Mouse (Mus musculus) limb, embryonic 11.5 days (tissue): ENCODE data around the gene Tpst1. TPM values are rescaled to one million over a fixed set of nuclear protein-coding genes. Genes with fewer than 3 reads are reported as not detected.

Experiments used
- ATAC-seq: fragments of 200-750 bp; cut with Nextera tagmentation; 2 replicates; pipeline ENCODE4 v1.8.0; 2017; ENCODE audit warnings: low read depth; ENCODE audit not compliant: insufficient number of reproducible peaks, low FRiP score, low TSS enrichment
- DNase-seq: peaks from one replicate; pipeline ENCODE4 v3.0.0-alpha.2; 2015; ENCODE audit warnings: low spot score
- H3K27ac ChIP-seq: fragments of 300-500 bp; sonication (generic); replicated peaks from 2 replicates; pipeline ENCODE4 v1.5.1; 2014; ENCODE audit warnings: low read depth, mild to moderate bottlenecking, low read length
- H3K27me3 ChIP-seq: fragments of 300-500 bp; sonication (generic); 2 replicates; pipeline ENCODE4 v1.6.1; 2014; ENCODE audit warnings: mild to moderate bottlenecking, low read length, mixed read lengths; ENCODE audit not compliant: control insufficient read depth, insufficient read depth
- H3K36me3 ChIP-seq: fragments of 300-500 bp; sonication (generic); 2 replicates; pipeline ENCODE4 v1.6.1; 2014; ENCODE audit warnings: mild to moderate bottlenecking, low read length, moderate library complexity, mixed read lengths; ENCODE audit not compliant: control insufficient read depth, insufficient read depth
- H3K4me1 ChIP-seq: fragments of 300-500 bp; sonication (generic); 2 replicates; pipeline ENCODE4 v1.6.1; 2014; ENCODE audit warnings: low read length, mixed read lengths; ENCODE audit not compliant: control insufficient read depth, insufficient read depth
- H3K4me2 ChIP-seq: fragments of 300-500 bp; sonication (generic); 2 replicates; pipeline ENCODE4 v1.6.1; 2014; ENCODE audit warnings: low read depth, mild to moderate bottlenecking, moderate library complexity; ENCODE audit not compliant: severe bottlenecking
- H3K4me3 ChIP-seq: fragments of 300-500 bp; sonication (generic); 2 replicates; pipeline ENCODE4 v1.5.1; 2014; ENCODE audit warnings: low read depth, low read length
- H3K9ac ChIP-seq: fragments of 300-500 bp; sonication (generic); 2 replicates; pipeline ENCODE4 v1.6.1; 2014; ENCODE audit warnings: mild to moderate bottlenecking, low read length
- H3K9me3 ChIP-seq: fragments of 300-500 bp; sonication (generic); 2 replicates; pipeline ENCODE4 v1.6.1; 2016; ENCODE audit warnings: low read length; ENCODE audit not compliant: control insufficient read depth
- WGBS: fragments of 180-500 bp; shearing (Covaris S2); extraction: QIAGEN DNeasy Blood & Tissue Kit; methylation state at CpG from one replicate; pipeline ENCODE4 v1.1.7; 2014; 5-methylcytosine and 5-hydroxymethylcytosine counted together
- polyA plus RNA-seq: library from polyadenylated mRNA; unstranded; fragments of >200 nt; fragmentation: Nextera tagmentation; extraction: Ambion mirVana; gene quantifications from 2 replicates; pipeline ENCODE4 v1.2.1, GENCODE M21; 2014

Tpst1 gene
- polyA plus RNA-seq, 1 experiment from 2014 or later: 73.0 TPM

DNA sequence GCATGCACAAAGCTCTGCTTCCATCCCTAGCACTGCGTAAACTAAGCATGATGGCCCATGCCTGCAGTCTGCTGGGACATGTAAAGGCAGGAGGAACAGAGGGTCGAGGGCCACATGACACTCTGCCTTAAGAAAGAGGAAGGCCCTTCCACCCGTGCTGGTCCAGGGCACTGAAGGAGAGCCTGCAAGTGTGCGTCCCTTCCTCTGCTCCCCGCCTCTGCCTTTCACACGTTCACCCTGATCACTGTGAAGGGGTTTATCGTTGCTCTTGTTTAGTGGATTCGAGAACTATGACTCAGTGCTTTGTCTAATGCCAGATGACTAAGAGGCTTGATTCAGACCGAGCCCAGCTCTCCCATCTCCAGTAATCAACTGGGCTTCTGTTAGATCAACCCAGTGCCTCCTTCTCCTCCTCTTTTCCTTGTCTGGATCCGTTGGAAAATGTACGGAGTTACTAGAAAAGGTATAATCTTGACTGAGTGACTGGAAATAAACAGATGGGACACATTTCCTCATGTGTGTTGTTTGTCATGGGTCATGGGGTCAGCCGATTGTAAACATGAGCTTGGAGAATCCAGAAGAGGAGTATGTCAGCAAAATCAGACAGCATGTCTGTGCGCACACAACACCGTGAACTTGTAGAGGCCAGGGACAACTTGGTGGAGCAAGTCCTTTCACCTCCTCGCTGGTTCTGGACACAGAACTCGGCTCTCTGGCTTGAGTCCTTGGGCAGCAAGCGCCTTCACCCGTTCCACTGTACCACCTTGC, 16.7 kb downstream of the Tpst1 start:
- DNase-seq (no peak), ATAC-seq (no peak)
- Histone ChIP-seq H3K9ac (no peak overlapping the region), H3K36me3 (peaks cover 4% of the 10 kb centered on the region; the same call in 1 of the 2 replicates), H3K4me3 (no peak overlapping the region), H3K27me3 (no peaks in the 10 kb centered on the region), H3K27ac (no peak overlapping the region), H3K9me3 (no peaks in the 10 kb centered on the region), H3K4me1 (no peaks in the 10 kb centered on the region), H3K4me2 (no peak overlapping the region)
- WGBS: 88% methylated on average over 18 of the region's 18 CpGs

DNA sequence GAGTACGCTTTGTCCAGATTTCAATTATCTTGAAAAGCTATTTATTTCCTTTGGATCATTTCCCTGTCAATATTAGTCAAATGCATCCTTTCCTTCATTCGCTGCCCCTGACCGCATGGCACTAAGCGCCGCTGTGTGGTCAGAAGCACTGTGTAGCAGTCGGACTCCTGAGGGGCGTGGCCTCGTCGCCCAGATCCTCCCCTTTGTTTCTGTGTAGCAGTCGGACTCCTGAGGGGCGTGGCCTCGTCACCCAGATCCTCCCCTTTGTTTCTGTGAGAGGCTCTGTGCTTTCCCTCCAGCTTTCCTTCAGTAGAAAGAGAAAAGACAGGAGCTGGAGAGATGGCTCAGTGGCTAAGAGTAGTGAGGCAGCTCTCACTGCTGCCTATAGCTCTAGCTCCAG, 23.6 kb downstream of the Tpst1 start:
- 72% methylated on average over 12 of the region's 12 CpGs for WGBS

DNA sequence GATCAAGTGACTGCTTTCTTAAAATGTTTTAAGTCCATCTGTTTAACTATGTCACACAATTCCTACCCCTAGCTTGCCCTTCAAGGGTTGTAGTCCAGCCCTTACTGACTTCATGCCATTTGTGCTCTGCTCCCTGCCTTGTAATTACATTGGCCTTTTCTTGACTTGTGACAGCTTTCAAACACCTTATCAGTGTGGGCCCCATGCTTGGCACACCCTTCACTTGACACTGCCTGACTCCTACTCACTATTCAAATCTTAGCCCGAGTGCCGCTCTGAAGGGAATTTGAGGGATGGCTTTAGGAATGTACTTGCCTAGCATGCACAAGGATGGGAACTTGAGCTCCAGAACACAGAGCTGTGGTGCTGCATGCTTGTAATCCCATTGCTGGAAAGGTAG, 24.7 kb downstream of the Tpst1 start:
- H3K9ac ChIP-seq: no peak overlapping the region
- H3K27ac ChIP-seq: no peak overlapping the region
- WGBS: 82% methylated on average over 2 of the region's 2 CpGs

More for the DNA sequence above, 23.6 kb downstream of the Tpst1 start:
- Histone ChIP-seq H3K27ac (no peak overlapping the region), H3K36me3 (0 out of 2 replicates have a peak, but pooled peaks cover under 1% of the 10 kb centered on the region), H3K27me3 (no peaks in the 10 kb centered on the region), H3K4me2 (no peak overlapping the region), H3K9me3 (no peaks in the 10 kb centered on the region), H3K9ac (no peak overlapping the region), H3K4me3 (no peak overlapping the region), H3K4me1 (no peaks in the 10 kb centered on the region)
- ATAC-seq (no peak), DNase-seq (peak; percentile 23)

DNA sequence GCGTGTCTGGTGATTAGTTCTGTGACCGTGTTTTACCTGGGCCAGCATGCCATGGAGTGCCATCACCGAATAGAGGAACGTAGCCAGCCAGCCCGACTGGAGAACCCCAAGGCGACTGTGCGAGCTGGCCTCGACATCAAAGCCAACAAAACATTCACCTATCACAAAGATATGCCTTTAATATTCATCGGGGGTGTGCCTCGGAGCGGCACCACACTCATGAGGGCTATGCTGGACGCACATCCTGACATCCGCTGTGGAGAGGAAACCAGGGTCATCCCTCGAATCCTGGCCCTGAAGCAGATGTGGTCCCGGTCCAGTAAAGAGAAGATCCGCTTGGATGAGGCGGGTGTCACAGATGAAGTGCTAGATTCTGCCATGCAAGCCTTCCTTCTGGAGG, 28.6 kb downstream of the Tpst1 start:
- 95% methylated on average over 17 of the region's 17 CpGs for WGBS
- Histone ChIP-seq H3K4me2 (no peak overlapping the region), H3K4me3 (no peak overlapping the region), H3K27me3 (no peaks in the 10 kb centered on the region), H3K27ac (no peak overlapping the region), H3K9ac (no peak overlapping the region), H3K36me3 (0 out of 2 replicates have a peak, but pooled peaks cover 3% of the 10 kb centered on the region), H3K9me3 (no peaks in the 10 kb centered on the region), H3K4me1 (no peaks in the 10 kb centered on the region)
- DNase-seq: no peak
- no peak for ATAC-seq

More for the DNA sequence above, 24.7 kb downstream of the Tpst1 start:
- Histone ChIP-seq H3K4me3 (no peak overlapping the region), H3K36me3 (0 out of 2 replicates have a peak, but pooled peaks cover 2% of the 10 kb centered on the region), H3K27me3 (no peaks in the 10 kb centered on the region), H3K4me2 (no peak overlapping the region), H3K4me1 (no peaks in the 10 kb centered on the region), H3K9me3 (no peaks in the 10 kb centered on the region)
- DNase-seq (no peak), ATAC-seq (no peak)

DNA sequence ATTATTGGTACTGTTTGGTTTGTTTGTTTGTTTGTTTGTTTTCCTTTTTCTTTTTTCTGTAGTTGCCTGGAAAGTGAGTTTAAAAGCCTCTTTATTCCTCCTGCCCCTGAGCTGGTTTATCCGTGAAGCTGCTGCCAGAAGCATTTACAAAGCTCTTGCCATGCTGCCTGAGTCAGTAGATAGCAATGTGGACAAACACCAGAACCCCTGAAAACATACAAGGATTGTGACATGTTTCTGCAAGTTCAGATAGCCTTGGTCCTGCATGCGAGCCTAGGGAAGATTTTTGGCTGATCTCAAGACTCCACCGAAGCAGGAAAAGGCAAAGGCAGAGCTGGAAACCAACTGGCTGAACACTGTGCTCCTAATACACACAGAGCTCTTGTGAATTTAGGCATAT, 36.2 kb downstream of the Tpst1 start:
- Histone ChIP-seq H3K27ac (no peak overlapping the region), H3K4me3 (no peak overlapping the region), H3K9me3 (no peaks in the 10 kb centered on the region), H3K9ac (no peak overlapping the region), H3K4me1 (0 out of 2 replicates have a peak, but pooled peaks cover 2% of the 10 kb centered on the region), H3K4me2 (no peak overlapping the region), H3K36me3 (peaks cover 5% of the 10 kb centered on the region; the same call in 1 of the 2 replicates), H3K27me3 (no peaks in the 10 kb centered on the region)
- DNase-seq: no peak
- no peak for ATAC-seq
- 90% methylated on average over 3 of the region's 3 CpGs for WGBS

DNA sequence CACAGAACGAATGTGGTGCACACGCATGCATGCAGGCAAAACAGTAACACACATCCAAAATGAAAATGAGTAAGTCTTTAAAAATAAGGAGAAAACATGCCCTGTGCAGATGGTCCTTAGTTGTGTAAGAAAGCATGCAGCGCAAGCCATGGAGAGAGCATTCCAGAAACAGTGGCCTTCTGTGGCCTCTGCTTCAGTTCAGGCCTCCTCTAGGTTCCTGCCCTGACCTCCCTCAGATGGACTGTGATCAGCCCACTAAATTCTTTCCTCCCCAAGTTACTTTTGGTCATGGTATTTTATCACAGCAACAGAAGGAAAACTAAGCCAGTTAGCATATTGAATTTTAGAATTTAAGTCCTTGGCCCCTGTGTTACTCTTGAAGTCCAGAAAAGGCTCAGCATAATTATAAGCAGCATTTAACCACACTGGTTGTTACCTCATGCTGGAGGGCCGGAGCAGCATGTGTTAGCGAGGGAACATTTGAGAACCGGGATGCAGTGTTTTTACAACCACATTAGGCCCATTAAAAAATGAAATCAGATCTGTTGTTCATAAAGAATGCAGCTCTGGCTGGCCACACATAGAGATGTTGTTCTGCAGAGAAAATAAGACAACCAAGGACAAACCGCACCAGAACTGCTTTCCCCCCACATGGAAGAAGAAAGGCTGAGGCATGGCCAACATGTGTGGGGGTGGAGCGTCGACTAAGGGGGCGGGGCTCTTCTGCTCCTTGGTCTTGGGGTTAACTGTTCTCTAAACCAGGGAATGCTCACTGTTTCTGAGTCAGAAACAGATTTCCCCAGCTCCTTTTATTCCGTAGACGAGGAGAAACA, 37.7 kb downstream of the Tpst1 start:
- no peak for ATAC-seq
- H3K27ac ChIP-seq: no peak overlapping the region
- DNase-seq: no peak
- peaks cover 5% of the 10 kb centered on the region; the same call in 1 of the 2 replicates for H3K36me3 ChIP-seq
- H3K4me1 ChIP-seq: 0 out of 2 replicates have a peak, but pooled peaks cover 2% of the 10 kb centered on the region
- H3K27me3 ChIP-seq: no peaks in the 10 kb centered on the region
- WGBS: 77% methylated on average over 12 of the region's 12 CpGs
- no peaks in the 10 kb centered on the region for H3K9me3 ChIP-seq
- no peak overlapping the region for H3K4me2 ChIP-seq
- no peak overlapping the region for H3K4me3 ChIP-seq
- no peak overlapping the region for H3K9ac ChIP-seq

DNA sequence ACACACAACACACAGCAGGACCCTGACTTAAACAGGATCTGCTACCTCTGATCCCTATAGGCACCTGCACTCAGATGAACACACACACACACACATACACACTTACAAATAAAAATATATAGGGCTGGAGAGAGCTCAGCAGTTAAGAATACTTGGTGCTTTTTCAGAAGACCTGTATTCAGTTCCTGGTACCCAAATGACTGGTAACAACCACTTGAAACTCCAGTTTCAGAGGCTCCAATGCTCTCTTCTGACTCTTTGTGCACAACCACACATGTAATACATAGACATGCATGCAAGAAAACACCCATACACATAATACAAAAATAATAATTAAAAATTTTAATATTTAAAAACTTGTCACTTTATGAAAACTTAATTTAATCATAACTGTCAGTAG, 39.5 kb downstream of the Tpst1 start:
- H3K36me3 ChIP-seq: peaks cover 5% of the 10 kb centered on the region; the same call in 1 of the 2 replicates
- no peak overlapping the region for H3K4me3 ChIP-seq
- H3K9ac ChIP-seq: no peak overlapping the region
- no peaks in the 10 kb centered on the region for H3K27me3 ChIP-seq
- DNase-seq: no peak
- H3K9me3 ChIP-seq: no peaks in the 10 kb centered on the region
- no peak overlapping the region for H3K27ac ChIP-seq
- no peak overlapping the region for H3K4me2 ChIP-seq
- ATAC-seq: no peak
- 0 out of 2 replicates have a peak, but pooled peaks cover 2% of the 10 kb centered on the region for H3K4me1 ChIP-seq

DNA sequence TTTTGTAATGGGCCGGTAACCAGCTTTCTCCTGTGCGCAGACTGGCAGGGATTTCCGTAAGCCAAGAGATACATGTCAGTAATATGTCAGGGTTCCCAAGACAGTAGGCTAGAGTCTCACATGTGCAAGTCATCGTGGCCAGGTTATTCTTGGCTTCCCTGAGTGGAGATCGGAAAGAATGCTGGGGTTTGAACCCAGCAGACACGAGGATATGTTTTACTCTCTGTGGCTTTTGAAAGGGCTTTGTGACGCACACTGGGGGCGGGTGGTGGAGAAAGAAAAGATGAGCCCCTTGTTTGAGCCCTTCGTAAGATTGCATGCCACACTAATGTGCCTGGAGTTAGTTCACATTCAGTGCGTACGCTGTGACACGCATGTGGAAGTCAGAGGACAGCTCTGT, 43.0 kb downstream of the Tpst1 start:
- Histone ChIP-seq H3K27me3 (no peaks in the 10 kb centered on the region), H3K4me2 (no peak overlapping the region), H3K9ac (no peak overlapping the region), H3K9me3 (no peaks in the 10 kb centered on the region), H3K4me1 (no peaks in the 10 kb centered on the region), H3K36me3 (no peaks in the 10 kb centered on the region; the same call in 1 of the 2 replicates), H3K27ac (no peak overlapping the region), H3K4me3 (no peak overlapping the region)
- ATAC-seq: no peak
- no peak for DNase-seq
- WGBS: 92% methylated on average over 12 of the region's 12 CpGs
